Mouse (Mus musculus) CD4-positive helper T cell, adult 2 months (primary cell): ENCODE measurements around the gene Lypd8.
"Not testable (repeated sequence)": the region's sequence is repeated elsewhere in the genome, so short reads cannot be mapped to it uniquely, and the experiment has no call there.

Experiments
- DNase-seq: peaks from one replicate; pipeline ENCODE4 v3.0.0-alpha.2; 2012; ENCODE audit warnings: low read depth, missing footprints, low spot score

Lypd8 gene

GRCm38 (mm10) chr11:58378763-58379278 is at the start of gene Lypd8:
TSS of gene Lypd8 (plus strand) at chr11:58379043.
- no peak for DNase-seq

GRCm38 (mm10) chr11:58329906-58330275 is 49.0 kb upstream of the Lypd8 start:
- no peak for DNase-seq

- DNase-seq = peak; percentile 96
Measured at GRCm38 (mm10) chr11:58330276-58331148, 48.3 kb upstream of the Lypd8 start, which contains the start of the genes Zfp672 and Sh3bp5l. TSS of gene Zfp672 (minus strand) at chr11:58330339. TSS of gene Sh3bp5l (plus strand) at chr11:58330724.

- DNase-seq = no peak
Measured at GRCm38 (mm10) chr11:58331149-58331495, 47.7 kb upstream of the Lypd8 start.

GRCm38 (mm10) chr11:58331546-58331945 is 47.3 kb upstream of the Lypd8 start:
- DNase-seq = no peak

- DNase-seq = no peak
Measured at GRCm38 (mm10) chr11:58334746-58335145, 44.1 kb upstream of the Lypd8 start.

- DNase-seq = no peak
Measured at GRCm38 (mm10) chr11:58346745-58347144, 32.1 kb upstream of the Lypd8 start.

- no peak for DNase-seq
Measured at GRCm38 (mm10) chr11:58350628-58351027, 28.2 kb upstream of the Lypd8 start.

- no peak for DNase-seq
Measured at GRCm38 (mm10) chr11:58351179-58351578, 27.7 kb upstream of the Lypd8 start.

GRCm38 (mm10) chr11:58352681-58353548 is 25.9 kb upstream of the Lypd8 start:
- DNase-seq = no peak

- DNase-seq = no peak
Measured at GRCm38 (mm10) chr11:58353709-58354108, 25.1 kb upstream of the Lypd8 start.

GRCm38 (mm10) chr11:58354476-58354875 is 24.4 kb upstream of the Lypd8 start:
- DNase-seq = no peak

- DNase-seq = no peak
Measured at GRCm38 (mm10) chr11:58354927-58355326, 23.9 kb upstream of the Lypd8 start.

- no peak for DNase-seq
Measured at GRCm38 (mm10) chr11:58357042-58357441, 21.8 kb upstream of the Lypd8 start.

- no peak for DNase-seq
Measured at GRCm38 (mm10) chr11:58357844-58358534, 20.9 kb upstream of the Lypd8 start.

GRCm38 (mm10) chr11:58362562-58362961 is 16.3 kb upstream of the Lypd8 start:
- not testable (repeated sequence) for DNase-seq

GRCm38 (mm10) chr11:58364454-58364853 is 14.4 kb upstream of the Lypd8 start:
- DNase-seq = no peak

GRCm38 (mm10) chr11:58366191-58366590 is 12.7 kb upstream of the Lypd8 start:
- DNase-seq = not testable (repeated sequence)

GRCm38 (mm10) chr11:58377273-58377672 is 1.6 kb upstream of the Lypd8 start:
- DNase-seq = no peak

- DNase-seq = no peak
Measured at GRCm38 (mm10) chr11:58377686-58378085, 1.2 kb upstream of the Lypd8 start.

GRCm38 (mm10) chr11:58379516-58379915 is 673 bp downstream of the Lypd8 start:
- DNase-seq = no peak

GRCm38 (mm10) chr11:58382471-58382870 is 3.6 kb downstream of the Lypd8 start:
- no peak for DNase-seq
